ENCODE assay signal across 12 mouse cellular contexts in genomic region chr3:154800888-154801429, GRCm38 (mm10).
DNase-seq lines count a peak whose midpoint lies in the region; ATAC-seq and TF ChIP-seq lines count a peak whose summit lies in the region.
"Had no signal": no experiment of that assay in that cellular context is flagged by ENCODE, and none has a peak within 500 bp of the region (broad histone marks: within the 10 kb centered on the region; RNA-seq: fewer than 3 reads in every experiment).

No protein-coding gene starts in this region.

- H3K36me3 ChIP-seq in lung, embryonic 14.5 days (ENCODE audit: insufficient read depth): no peaks in the 10 kb centered on the region
- H3K36me3 ChIP-seq in hindbrain, embryonic 16.5 days (ENCODE audit: control insufficient read depth, insufficient read depth, low read length): no peaks in the 10 kb centered on the region
- no peaks in the 10 kb centered on the region for H3K36me3 ChIP-seq in neural tube, embryonic 14.5 days (ENCODE audit: control insufficient read depth, insufficient read depth, low read length)
- H3K36me3 ChIP-seq: G1E had no signal

- WGBS in lung, embryonic 14.5 days: 46% methylated on average over 8 of the region's 8 CpGs
- WGBS in hindbrain, embryonic 16.5 days: 50% methylated on average over 8 of the region's 8 CpGs
- WGBS in neural tube, embryonic 14.5 days: 29% methylated on average over 8 of the region's 8 CpGs

- ATAC-seq in lung, embryonic 14.5 days (ENCODE audit: insufficient read depth): no peak
- peak; percentile 62 for ATAC-seq in hindbrain, embryonic 16.5 days
- ATAC-seq in neural tube, embryonic 14.5 days (ENCODE audit: low read depth): peak; percentile 62
- ATAC-seq in CD4-positive, CD25-positive, alpha-beta regulatory T cell, adult 4 months: no peak

- no peak for TF ChIP-seq CTCF in lung, embryonic 14.5 days (IDR thresholded peaks at IDR 0.05; ENCODE audit: low read depth)

- no peak overlapping the region for H3K4me2 ChIP-seq in lung, embryonic 14.5 days
- peak overlapping the region; percentile 2; the same call in 1 of the 2 replicates for H3K4me2 ChIP-seq in hindbrain, embryonic 16.5 days (ENCODE audit: low read length)
- H3K4me2 ChIP-seq in neural tube, embryonic 14.5 days (ENCODE audit: low read depth, low read length): no peak overlapping the region

- no peaks in the 10 kb centered on the region for H3K4me1 ChIP-seq in lung, embryonic 14.5 days (ENCODE audit: insufficient read depth)
- peaks cover 10% of the 10 kb centered on the region for H3K4me1 ChIP-seq in hindbrain, embryonic 16.5 days (ENCODE audit: control insufficient read depth, insufficient read depth, low read depth, low read length)
- peaks cover 13% of the 10 kb centered on the region; the same call in 1 of the 2 replicates for H3K4me1 ChIP-seq in neural tube, embryonic 14.5 days (ENCODE audit: control insufficient read depth, insufficient read depth, low read length)

- H3K4me3 ChIP-seq in lung, embryonic 14.5 days (ENCODE audit: low read depth, low read length): no peak overlapping the region
- H3K4me3 ChIP-seq in hindbrain, embryonic 16.5 days (ENCODE audit: low read length): no peak overlapping the region
- no peak overlapping the region for H3K4me3 ChIP-seq in neural tube, embryonic 14.5 days (ENCODE audit: low read depth, low read length)
- H3K4me3 ChIP-seq: erythroblast, embryonic 14.5 days had no signal

- DNase-seq in adrenal gland, adult 8-10 months: peak; percentile 14
- DNase-seq in adrenal gland, adult 18-20 months (ENCODE audit: low spot score in 2 of 2): no peak
- peak; percentile 41 for DNase-seq in lung, embryonic 14.5 days
- no peak for DNase-seq in lung, postnatal 25 days (ENCODE audit: low spot score)
- no peak for DNase-seq in lung, postnatal 36 days
- DNase-seq: lung, adult 18-20 months; right cerebral cortex, postnatal 4 days had no signal

- no peaks in the 10 kb centered on the region for H3K27me3 ChIP-seq in lung, embryonic 14.5 days (ENCODE audit: insufficient read depth, low read length)
- no peaks in the 10 kb centered on the region for H3K27me3 ChIP-seq in hindbrain, embryonic 16.5 days (replicated peaks; ENCODE audit: control insufficient read depth, insufficient read depth, low read length)
- no peaks in the 10 kb centered on the region for H3K27me3 ChIP-seq in neural tube, embryonic 14.5 days (ENCODE audit: control insufficient read depth, insufficient read depth, low read length)

- H3K9me3 ChIP-seq in lung, embryonic 14.5 days (ENCODE audit: low read depth, low read length): no peaks in the 10 kb centered on the region
- no peaks in the 10 kb centered on the region for H3K9me3 ChIP-seq in hindbrain, embryonic 16.5 days (ENCODE audit: control insufficient read depth, low read length)
- no peaks in the 10 kb centered on the region for H3K9me3 ChIP-seq in neural tube, embryonic 14.5 days (ENCODE audit: control insufficient read depth, low read length)

- no peak overlapping the region for H3K9ac ChIP-seq in lung, embryonic 14.5 days
- no peak overlapping the region for H3K9ac ChIP-seq in hindbrain, embryonic 16.5 days (ENCODE audit: low read depth, low read length)
- H3K9ac ChIP-seq in neural tube, embryonic 14.5 days (replicated peaks; ENCODE audit: low read depth, low read length): no peak overlapping the region

- H3K27ac ChIP-seq in lung, embryonic 14.5 days (ENCODE audit: low read depth): no peak overlapping the region
- no peak overlapping the region for H3K27ac ChIP-seq in hindbrain, embryonic 16.5 days (ENCODE audit: low read depth, low read length)
- no peak overlapping the region; the same call in 1 of the 2 replicates for H3K27ac ChIP-seq in neural tube, embryonic 14.5 days (ENCODE audit: low read depth, low read length)

Comparison
In these comparisons a context has a peak if more than half of its experiments do, and no peak if none do; other contexts are left out.
1. DNase-seq: peak in adrenal gland, adult 8-10 months (single experiment) and lung, embryonic 14.5 days (single experiment); none in adrenal gland, adult 18-20 months (0 of 2), lung, postnatal 25 days (single experiment) and lung, postnatal 36 days (single experiment).
2. ATAC-seq: peak in hindbrain, embryonic 16.5 days (single experiment) and neural tube, embryonic 14.5 days (single experiment); none in lung, embryonic 14.5 days (single experiment) and CD4-positive, CD25-positive, alpha-beta regulatory T cell, adult 4 months (single experiment).